Mouse (Mus musculus) ES-Bruce4 (cell line): ENCODE data around the gene Slc2a10.

Source experiments
- CTCF ChIP-seq: IDR thresholded peaks from one replicate; pipeline ENCODE4 v1.8.1; 2011; ENCODE audit warnings: low read depth, low read length
- EP300 ChIP-seq: IDR thresholded peaks from 2 replicates; pipeline ENCODE4 v1.6.1; 2011; ENCODE audit warnings: low read depth, low read length; ENCODE audit not compliant: insufficient read depth
- POLR2A ChIP-seq: IDR thresholded peaks from one replicate; pipeline ENCODE4 v1.8.1; 2011; ENCODE audit warnings: low read length; ENCODE audit not compliant: insufficient read depth

DNA sequence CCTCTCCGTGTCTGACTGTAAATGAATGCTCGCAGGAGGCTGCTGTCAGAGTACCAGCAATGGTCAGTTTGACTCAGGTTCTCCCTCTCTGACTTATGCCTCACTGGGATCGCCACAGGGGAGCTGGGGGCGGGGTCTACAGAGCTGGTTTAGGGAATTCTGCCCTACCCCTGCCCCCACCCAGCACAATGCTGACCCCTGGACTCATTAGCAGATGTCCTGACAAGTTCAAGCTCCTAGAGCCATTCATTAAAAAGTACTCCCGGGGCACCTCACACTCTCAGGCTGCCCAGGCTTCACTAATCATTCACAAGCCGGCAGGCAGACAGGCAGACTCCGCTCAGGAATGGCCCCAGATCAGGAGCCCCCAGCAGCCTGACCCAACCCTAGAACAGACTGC lies 43.9 kb upstream of the Slc2a10 start:
- no peak for TF ChIP-seq POLR2A
- TF ChIP-seq EP300, result no peak
- TF ChIP-seq CTCF, result no peak
